Mouse (Mus musculus) monocyte, adult 5-6 weeks (primary cell): ENCODE results near the gene Eps8l1. TPM values are rescaled to one million over a fixed set of nuclear protein-coding genes. Genes with fewer than 3 reads are reported as not detected.

Source experiments
- ATAC-seq: fragments of 153-309, 156-312 bp; replicated peaks from 2 replicates; pipeline ENCODE4 v1.8.0; 2017; ENCODE audit warnings: mild to moderate bottlenecking; ENCODE audit not compliant: low TSS enrichment, insufficient number of reproducible peaks, severe bottlenecking, poor library complexity, low FRiP score
- total RNA-seq: library from RNA; stranded (forward); fragments of 200-1000, 200-491, 200-594 nt; gene quantifications from 3 replicates; pipeline ENCODE4 v1.2.3, GENCODE M21; 2017

The Eps8l1 gene
- total RNA-seq, 1 experiment from 2014 or later: 52.1 TPM

- ATAC-seq: 0 out of 2 replicates have a peak, but pooled peaks have one; percentile 9
Observed at GRCm38 (mm10) chr7:4471179-4471555, 10.7 kb downstream of the Eps8l1 start.

DNA sequence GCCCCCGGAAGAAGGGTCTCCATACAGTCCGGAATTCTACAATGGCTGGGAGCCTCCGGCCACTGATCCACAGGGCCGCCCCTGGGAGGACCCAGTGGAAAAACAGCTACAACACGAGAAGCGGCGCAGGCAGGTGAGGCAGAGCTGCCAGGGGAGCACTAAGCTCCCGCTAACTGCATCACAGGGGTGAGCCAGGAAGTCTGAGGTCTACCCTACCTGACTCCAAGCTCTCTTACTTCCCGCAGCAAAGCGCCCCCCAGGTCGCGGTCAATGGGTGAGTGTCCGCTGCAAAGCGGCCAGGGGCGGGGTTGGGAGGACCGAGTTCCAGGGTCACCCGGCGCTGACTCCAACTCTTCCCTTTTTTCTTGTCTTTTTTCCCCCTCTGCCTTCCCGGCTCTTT lies 13.5 kb downstream of the Eps8l1 start:
- ATAC-seq: no peak

GRCm38 (mm10) chr7:4478021-4478795 lies 17.7 kb downstream of the Eps8l1 start:
- no peak for ATAC-seq

GRCm38 (mm10) chr7:4478796-4479291 lies 18.4 kb downstream of the Eps8l1 start:
- ATAC-seq: no peak

- peak; percentile 40 for ATAC-seq
Observed at GRCm38 (mm10) chr7:4479674-4480073, 19.2 kb downstream of the Eps8l1 start.

DNA sequence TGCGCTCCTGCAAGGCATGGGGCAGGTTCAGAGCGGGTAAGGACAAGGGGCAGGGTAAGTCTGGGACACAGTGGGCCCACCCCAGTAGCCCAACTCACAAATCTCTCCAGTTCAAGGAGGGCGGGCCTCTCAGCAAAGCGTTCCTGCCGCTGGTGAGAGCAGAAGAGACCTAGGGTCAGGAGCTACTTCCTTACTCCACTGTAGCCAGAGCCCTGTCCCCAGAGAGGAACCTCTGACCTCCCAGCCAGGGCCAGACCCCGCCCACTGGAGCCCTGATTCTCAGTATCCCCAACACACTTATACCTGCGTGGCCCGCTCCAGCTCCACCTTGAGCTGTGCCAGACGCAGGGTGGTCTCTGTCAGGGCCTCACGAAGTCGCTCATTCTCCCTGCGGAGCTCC lies 21.8 kb downstream of the Eps8l1 start:
- ATAC-seq: no peak

DNA sequence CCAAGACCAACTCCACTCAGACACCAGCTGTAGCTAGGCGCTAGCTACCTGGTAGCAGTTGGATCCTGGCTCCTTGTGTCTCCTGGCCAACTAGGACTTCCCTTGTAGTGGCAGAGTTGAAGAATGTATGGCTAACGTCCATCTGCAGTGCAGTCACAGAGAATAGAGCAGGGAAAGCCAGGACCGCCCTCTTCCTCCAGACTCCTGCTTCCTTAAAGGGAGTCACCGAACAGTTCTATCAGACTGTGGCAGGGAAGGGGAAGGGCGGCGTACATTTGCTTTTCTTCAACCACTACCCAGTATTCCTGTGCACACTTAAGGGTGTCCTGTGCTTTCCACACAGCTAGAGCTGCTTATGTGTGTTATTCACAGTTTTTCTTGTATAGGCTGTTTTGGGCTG lies 30.8 kb downstream of the Eps8l1 start:
- no peak for ATAC-seq

- peak; percentile 83 for ATAC-seq
Observed at GRCm38 (mm10) chr7:4492284-4493224, 32.1 kb downstream of the Eps8l1 start.

DNA sequence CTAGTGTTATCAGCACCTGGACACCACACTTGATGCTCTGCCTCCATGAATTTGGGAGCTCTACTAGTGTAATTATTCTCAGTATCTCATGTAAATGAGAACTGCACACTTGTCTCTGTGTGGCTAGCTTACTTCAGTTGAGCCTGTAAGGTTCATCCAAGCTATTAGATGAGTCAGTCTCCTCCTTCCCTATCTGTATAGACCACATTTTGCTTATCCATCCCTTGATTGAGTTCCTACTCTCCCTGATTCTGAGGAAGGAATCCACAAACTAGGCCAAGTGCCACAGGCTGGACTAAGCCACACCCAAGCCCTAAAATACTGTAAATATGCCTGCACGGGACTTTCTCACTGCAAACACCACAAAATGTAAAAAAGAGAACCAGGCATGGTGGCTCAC lies 33.5 kb downstream of the Eps8l1 start:
- ATAC-seq: no peak

GRCm38 (mm10) chr7:4496468-4496867 lies 36.0 kb downstream of the Eps8l1 start:
- ATAC-seq: no peak

GRCm38 (mm10) chr7:4497271-4497903 lies 36.9 kb downstream of the Eps8l1 start:
- no peak for ATAC-seq

DNA sequence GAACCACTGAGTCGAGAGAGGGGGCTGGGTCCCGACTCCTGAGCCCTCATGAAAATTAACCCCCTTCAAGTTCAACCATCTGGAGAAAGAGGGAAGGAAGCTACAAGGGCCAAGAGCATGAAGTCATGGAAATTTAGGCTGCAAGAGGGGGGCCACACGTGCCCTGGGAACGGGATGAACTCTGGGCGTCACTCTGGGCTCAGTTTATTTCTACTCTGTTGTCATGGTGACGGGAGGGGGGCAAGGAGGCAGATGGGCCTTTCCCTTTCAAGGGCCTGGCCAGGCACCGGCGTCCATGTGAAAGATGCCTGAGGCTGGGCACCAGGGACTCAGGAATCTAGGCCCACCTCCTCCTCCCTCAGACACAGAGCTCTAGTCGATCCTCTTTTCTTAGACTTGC lies 37.8 kb downstream of the Eps8l1 start:
- ATAC-seq: no peak

- no peak for ATAC-seq
Observed at GRCm38 (mm10) chr7:4499034-4499433, 38.6 kb downstream of the Eps8l1 start.

DNA sequence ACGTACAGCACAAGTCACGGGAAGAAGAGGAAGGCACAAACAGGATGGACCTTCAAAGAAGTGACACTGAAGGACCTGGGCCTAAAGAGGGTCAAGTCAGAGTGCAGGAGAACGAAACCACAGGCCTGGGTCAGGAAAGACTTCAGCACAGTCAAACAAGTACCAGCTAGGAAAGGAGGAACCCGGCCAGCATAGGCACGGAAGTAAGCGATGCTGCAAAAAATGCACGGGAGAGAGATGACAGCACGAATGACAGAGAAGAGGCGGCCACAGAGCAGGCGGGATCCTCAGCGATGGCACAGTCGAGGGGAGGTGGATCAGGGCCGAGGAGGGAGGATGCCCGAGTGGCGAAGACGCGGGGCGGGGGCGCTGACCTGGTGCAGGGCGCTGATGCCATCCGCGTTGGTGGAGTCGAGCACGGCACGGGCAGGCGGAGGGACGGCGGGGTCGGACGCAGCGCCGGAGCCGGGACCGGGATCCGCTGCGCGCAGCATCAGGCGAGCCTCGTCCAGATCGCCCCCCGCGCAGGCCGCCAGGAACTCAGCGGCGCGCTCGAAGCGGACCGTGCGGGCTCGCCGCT lies 40.5 kb downstream of the Eps8l1 start:
- peak; percentile 36 for ATAC-seq

GRCm38 (mm10) chr7:4501558-4502397 lies 41.3 kb downstream of the Eps8l1 start, which contains the start of gene Ppp1r12c:
Gene Ppp1r12c, minus strand, starts transcription at chr7:4501680.
- ATAC-seq: peak; percentile 70

DNA sequence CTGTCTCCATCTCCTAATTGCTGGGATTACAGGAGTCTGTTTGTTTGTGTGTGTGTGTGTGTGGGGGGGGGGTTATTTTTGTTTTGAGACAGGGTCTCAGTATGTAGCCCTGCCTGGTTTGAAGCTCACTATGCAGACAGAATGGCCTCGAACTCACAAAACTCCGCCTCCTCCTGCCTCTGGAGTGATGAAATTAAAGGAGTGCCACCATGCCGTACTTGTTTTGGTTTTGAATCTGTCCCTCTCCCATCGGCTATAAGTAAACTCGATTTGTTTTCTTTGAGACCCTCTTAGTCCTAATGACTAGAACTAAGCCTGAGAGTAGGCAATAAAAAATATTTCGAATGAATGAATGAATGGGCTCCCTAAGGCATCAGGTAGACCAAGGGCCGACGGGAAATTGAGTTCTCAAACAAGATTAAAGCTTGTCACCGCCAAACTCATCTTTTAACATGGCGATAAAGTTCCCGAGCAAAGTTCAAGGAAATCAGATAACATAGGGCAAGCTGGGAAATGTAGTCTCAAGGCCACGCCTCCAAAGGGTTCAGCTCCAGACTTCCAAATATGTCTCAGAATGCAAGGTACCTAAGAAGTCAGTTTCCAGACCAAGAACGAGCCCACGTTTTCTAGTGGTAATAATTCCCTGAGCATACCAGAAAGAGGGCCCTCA lies 42.1 kb downstream of the Eps8l1 start:
- ATAC-seq: no peak

- ATAC-seq: no peak
Observed at GRCm38 (mm10) chr7:4503100-4503499, 42.6 kb downstream of the Eps8l1 start.
